Mouse (Mus musculus) spleen, adult 2 months (tissue): ENCODE data around the gene Gm16181.

ENCODE experiments used
- CTCF ChIP-seq: fragments of 200-500 bp; IDR thresholded peaks from 2 replicates; pipeline ENCODE4 v1.5.1; 2011; ENCODE audit warnings: mild to moderate bottlenecking, inconsistent platforms; ENCODE audit not compliant: insufficient read depth, insufficient read length, insufficient replicate concordance; ENCODE audit errors: extremely low read depth
- POLR2A ChIP-seq: fragments of 200-500 bp; IDR thresholded peaks from 2 replicates; pipeline ENCODE4 v1.6.1; 2011; ENCODE audit warnings: low read depth, low read length, inconsistent platforms

GRCm38 (mm10) chr17:35219601-35220041 is 1.0 kb upstream of the Gm16181 start:
- TF ChIP-seq CTCF (no peak), POLR2A (no peak)
